Mouse (Mus musculus): ENCODE measurements around the gene Lrpap1.

- TF ChIP-seq POLR2A (IDR thresholded peaks at IDR 0.05; ENCODE audit: extremely low read depth, insufficient read depth, low read length) = no peak
- TF ChIP-seq CTCF (IDR thresholded peaks at IDR 0.05; ENCODE audit: extremely low read depth, insufficient read depth, low read length) = no peak
Measured at GRCm38 (mm10) chr5:35076369-35076768, 29.2 kb downstream of the Lrpap1 start.
